Mouse (Mus musculus) large intestine, adult 2 months (tissue): ENCODE measurements at regions not wholly inside any gene's neighbourhood (a gene's known extent, or its start where the extent isn't known, plus 50 kb on each side); places are given as distances from the start of the nearest gene placed in this dataset.

ENCODE experiments used
- DNase-seq: peaks from one replicate; pipeline ENCODE4 v3.0.0-alpha.2; 2012; ENCODE audit warnings: low read depth, low spot score
- WGBS: fragments of 180-500 bp; shearing (Covaris S2); methylation state at CpG from one replicate; pipeline ENCODE4 v1.1.7; 2018; 5-methylcytosine and 5-hydroxymethylcytosine counted together

DNA sequence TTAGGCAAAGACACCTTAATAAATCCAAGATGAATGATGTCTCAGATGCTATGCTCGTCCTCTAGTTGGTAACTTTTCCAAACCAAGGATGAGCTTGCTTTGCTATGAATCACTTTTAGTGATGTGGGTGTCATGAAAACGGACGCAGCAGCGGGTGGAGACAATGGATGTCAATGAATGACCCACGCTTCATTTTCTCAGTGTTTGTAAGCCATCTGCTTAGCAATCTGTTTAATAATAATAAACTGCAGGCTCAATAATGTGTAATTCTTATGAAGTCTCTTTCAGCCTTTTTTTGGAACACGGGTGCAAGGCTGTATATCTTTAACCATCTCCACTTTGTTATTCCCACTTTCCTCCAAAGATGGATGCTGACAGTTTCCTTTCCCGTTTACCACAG is 110.6 kb downstream of the S1pr1 start:
- 76% methylated on average over 7 of the region's 7 CpGs for WGBS
- DNase-seq, result no peak

DNA sequence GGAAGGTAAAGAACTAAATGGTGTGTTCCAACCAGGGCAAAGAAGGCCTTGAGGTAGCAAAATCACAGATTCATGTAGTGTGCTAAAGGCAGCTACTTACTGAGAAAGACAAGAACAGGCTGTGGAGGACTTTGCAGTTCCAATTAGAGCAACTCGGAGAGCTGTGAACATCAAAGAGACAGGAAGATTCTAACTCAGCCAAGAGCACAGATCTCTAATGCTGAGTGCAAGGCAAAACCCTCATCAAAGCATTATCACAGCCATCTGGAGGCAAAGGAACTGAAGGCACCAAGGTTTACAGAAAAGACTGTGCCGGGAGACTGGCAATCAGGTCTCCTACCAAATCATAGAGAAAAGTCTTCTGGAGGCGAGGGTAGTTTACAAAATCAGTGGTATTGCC is 111.1 kb downstream of the S1pr1 start:
- WGBS, result 71% methylated on average over 3 of the region's 3 CpGs
- DNase-seq, result no peak

DNA sequence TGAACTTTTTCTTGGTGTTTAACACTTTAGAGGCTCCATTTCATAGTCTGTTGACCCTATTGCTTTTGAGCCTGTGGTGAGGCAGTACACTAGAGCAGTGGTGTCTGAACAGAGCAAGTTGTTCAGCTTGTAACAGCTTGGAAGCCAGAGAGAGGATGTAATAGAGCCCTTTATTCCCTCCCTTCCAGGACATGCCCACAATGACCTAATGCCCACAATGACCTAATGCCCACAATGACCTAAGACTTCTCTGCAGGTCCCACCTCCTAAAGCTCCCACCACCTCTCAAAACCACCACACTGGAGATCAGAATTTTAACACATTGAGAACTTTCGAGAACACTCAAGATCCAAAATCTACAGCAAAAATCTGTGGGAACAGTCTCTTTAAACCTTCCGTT is 115.6 kb downstream of the S1pr1 start:
- no peak for DNase-seq
- 94% methylated on average over 2 of the region's 2 CpGs for WGBS

DNA sequence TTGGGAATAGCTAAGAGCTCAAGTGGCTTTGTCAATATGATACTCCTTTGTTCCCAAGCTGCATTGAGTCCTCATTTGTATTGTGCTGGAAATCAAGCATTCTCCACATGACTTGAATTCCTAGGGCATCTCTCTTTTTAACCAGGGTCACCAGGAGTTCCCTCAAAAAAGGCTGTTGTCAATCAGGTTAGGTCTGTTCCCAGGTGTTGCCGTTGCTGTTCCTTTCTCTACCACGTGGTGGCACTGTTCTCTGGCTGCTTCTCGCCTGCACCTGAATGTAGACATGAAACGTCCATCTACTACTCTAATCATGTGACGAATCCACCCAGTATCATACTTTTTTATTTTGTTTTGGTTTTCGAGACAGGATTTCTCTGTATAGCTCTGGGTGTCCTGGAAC is 118.3 kb downstream of the S1pr1 start:
- 23% methylated on average over 6 of the region's 6 CpGs for WGBS

DNA sequence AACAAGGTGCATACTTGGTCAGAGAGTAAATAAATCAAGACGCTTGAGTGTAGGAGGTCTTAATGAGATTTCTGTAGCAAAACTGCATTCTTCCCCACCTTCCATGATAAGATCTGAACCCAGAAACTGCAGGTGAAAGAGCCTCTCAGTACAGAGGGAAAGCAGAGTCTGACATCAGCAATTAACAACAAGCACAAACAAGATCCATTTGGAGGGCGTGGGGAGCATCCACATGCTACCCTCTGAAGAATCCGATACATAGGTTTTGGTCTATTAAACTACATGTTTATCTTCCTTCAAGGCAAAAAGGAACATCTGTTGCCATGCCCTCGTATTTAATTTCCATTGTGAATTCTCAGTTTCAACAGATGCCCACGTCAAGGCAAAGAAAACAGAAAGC is 124.2 kb downstream of the S1pr1 start:
- 63% methylated on average over 5 of the region's 5 CpGs for WGBS

More for the DNA sequence above, 118.3 kb downstream of the S1pr1 start:
- peak; percentile 1 for DNase-seq

DNA sequence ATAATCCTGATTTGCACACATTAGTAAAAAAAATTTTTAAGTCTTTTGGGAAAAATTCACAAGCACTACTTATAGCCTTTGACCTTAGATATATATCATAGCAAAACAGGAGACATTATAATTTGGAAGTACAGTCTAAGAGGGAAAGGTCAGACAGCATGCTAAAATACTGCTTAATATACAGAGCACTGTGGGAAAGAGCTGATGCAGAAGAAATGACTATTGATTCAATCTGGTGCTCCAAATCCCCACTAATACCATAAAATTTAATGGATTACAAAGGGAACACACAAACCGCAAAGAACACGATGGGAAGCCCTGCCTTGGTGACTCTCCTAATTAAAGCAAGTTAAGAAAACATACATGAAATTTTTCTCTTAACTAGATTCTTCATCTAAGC is 126.3 kb downstream of the S1pr1 start:
- 73% methylated on average over 2 of the region's 2 CpGs for WGBS
- DNase-seq, result no peak

More for the DNA sequence above, 124.2 kb downstream of the S1pr1 start:
- no peak for DNase-seq

DNA sequence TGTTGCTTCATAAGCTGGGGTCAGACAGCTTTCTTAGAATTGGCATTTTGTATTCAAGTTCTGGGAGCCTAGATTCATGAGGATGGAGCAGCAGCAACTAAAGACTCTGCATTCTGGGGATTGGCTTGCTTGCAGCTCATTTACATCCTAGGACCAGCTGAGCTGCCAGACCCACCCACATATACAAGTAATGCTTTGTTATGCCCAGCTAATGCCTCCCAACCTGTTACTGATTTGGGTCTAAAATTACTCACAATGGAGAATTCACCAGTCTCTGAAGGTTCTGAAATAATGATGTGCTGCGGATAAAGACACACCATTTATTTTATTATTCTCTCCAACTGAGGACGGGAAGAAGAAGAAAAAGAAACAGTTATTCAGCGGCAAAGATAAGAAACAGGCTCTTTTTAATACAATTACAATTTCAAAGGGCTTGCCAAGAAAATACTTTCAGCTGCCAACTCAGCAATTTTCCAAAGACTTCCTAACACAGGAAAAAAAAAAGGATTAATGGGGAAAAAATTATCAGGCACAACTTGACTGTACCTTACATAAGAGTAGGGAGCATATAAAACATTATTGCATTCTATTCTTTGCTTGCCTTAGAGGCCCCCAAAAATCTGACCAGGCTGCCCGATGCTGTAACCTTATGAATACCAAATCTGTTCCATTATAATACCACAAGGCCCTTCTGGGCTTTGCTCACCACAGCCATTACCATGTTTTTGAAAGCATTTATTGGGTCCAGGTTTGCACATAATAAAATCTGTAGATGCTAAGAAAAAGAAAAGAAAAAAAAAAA is 134.5 kb downstream of the S1pr1 start:
- 69% methylated on average over 4 of the region's 4 CpGs for WGBS
- DNase-seq, result no peak

DNA sequence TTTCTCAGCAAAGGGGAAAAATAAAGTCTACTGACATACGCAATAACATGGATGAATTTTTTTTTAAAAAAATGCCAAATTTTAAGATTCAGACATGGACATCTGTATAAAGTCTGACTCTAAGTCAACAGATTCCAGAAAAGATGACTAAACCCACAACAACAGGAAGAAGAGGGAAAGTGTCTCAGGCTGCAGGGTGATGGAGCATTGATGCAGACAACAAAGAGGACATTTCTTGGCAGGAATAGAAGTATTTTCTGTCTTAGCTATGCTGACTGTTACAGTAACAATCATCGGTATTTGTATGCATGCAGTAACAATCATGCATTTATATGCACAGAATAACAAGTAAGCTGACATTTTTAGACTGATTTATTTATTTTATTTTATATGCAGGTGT is 139.5 kb downstream of the S1pr1 start:
- DNase-seq, result no peak
- WGBS, result 92% methylated on average over 2 of the region's 2 CpGs

DNA sequence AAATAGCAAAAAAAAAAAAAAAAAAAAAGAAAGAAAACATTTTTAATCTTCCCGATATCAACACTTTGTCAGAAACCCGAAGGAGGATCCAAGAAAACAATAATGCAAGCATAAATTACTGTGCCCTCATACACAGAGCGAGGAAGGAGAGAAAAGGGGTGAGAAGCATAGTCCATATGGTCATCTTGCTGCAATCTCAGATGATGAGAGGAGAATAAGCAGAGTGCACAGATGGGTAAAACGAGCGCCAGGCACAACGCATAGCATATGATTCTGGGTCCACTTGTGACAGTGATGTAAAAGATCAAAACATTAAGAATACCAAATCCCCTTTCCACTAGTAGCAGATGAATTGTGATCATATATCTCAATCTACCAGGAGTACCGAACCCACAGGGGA is 152.1 kb downstream of the S1pr1 start:
- DNase-seq, result no peak
- 79% methylated on average over 7 of the region's 7 CpGs for WGBS

DNA sequence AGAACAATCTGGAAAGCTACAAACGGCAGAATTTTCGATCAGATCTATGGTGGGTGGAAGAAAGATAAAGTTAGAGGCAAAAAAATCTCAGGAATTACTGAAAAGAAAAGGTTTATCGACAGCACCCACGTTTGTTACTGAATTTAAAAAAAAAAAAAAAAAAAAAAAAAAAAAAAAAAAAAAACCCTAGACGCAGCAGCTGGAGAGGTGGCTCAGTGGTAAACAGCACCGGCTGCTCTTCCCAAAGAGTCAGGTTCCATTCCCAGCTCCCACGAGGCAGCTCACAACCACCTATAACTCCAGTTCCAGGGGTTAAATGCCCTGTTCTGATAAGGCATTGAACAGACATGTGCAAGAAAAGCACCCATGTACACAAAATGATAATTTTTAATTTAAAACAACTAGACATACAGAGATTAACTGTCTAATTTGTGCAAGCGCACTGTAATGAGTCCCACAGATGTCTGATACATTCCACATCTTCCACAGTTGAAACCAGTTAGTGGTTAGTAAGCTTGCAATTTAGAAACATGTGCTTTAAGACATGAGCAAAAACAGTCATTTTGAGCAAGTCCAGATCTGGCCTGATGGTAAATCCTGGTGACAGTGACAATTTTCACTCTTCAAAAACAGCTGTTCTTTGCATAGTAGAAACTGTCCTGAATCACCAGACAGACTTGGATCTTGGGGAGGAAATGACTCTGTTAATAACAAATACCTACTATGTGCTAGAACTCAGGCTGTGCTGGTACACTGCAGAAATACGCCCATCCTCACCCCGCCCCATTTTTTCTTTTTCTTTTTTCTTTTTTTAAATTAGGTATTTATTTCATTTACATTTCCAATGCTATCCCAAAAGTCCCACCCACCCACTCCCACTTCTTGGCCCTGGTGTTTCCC is 159.8 kb downstream of the S1pr1 start:
- WGBS, result 73% methylated on average over 10 of the region's 10 CpGs
- DNase-seq, result no peak

DNA sequence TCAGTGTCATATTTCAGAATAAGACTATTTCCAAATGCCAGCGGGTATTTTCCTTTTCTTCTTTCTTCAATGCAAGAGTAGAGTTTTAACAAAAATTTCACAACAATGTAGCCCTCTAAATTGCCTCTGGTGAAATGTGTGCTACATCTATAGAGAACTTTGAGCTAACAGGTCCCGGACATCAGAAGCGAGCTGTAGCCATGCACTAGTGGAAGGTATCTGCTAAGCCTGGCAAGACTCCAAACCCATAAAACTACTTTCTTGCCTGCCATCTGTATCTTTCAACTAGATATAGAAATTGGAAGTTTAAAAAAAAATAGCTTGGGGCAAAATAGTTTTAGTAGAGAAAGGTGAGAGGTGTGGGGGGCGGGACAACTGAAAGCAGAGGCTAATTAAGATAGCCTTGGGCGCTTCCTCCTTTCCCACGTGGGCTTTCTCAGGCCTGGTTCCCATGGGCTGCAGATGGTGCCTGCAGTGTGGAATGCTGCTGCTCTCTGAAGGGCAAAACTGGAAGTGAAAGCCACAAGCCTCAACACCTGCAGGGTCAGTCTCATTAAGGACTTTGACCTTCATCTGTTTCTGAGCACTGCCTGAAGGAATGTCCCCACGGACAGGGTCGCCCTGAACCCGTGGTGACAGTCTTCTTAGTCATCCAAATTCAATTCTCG is 160.9 kb downstream of the S1pr1 start:
- WGBS, result 39% methylated on average over 10 of the region's 10 CpGs
- DNase-seq, result no peak

DNA sequence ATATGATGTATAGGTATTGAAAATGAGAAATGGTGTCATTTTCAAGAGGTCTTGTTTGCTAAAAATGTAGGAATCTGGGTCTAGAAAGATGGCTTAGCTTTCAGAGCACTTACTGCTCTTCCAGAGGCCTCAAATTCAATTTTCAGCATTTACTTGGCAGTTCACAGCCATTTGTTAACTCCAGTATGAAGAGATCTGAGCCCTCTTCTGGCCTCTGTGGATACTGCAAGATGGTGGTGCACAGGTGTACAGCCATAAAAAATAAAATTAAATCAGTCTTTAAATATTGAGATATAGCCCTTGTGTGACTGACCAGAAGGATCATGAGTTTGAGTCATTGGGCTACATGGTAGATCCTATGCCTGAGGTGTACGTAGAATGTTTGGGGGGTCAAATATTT is 173.1 kb downstream of the S1pr1 start:
- DNase-seq, result no peak
- 79% methylated on average over 1 of the region's 1 CpGs for WGBS

DNA sequence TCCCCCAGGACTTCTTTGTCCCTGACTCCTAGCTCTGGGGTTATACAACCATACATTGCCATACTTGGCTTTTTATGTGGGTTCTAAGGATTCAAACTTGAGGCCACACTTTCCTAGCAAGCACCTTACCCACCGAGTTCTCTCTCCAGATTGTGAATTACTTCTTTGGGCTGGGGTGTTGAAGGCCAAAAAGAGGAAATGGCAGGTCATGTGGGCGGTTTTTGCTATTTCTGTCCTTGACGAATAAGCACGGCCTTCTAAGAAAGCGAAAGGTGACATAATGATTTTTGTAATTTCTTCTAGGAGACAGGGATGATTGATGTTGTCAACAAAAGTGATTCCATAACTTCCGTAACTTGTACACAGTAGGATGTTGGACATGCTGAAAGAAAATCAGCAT is 176.5 kb downstream of the S1pr1 start:
- no peak for DNase-seq
- 76% methylated on average over 6 of the region's 6 CpGs for WGBS

DNA sequence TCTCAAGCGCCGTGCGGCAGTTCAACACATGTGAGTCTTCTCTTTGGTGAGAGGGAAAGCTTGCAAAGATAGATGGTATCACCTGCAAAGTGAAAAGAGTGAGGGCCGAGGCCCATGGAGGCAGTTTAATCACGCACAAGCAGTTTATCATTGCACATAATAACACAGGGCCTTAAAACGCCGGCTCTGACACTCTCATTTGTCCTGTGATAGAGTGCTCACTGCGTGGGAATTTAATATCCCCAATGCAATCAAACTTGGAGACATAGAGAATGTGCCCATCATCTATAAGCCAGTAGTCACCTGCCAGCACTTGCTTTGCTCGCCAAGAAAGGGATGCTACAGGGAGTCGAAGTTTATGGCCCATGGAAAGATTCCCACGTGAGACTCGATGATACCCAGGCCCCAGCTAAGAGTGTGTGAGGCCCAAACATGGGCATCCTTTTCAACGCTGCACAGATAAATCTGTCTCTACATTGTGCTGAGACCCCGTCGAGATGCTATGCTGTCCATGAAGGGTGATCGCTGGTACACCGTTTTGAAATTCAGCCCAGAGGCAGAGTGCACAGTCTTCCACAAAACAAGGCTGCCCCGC is 182.6 kb downstream of the S1pr1 start:
- WGBS, result 84% methylated on average over 18 of the region's 18 CpGs
- no peak for DNase-seq

DNA sequence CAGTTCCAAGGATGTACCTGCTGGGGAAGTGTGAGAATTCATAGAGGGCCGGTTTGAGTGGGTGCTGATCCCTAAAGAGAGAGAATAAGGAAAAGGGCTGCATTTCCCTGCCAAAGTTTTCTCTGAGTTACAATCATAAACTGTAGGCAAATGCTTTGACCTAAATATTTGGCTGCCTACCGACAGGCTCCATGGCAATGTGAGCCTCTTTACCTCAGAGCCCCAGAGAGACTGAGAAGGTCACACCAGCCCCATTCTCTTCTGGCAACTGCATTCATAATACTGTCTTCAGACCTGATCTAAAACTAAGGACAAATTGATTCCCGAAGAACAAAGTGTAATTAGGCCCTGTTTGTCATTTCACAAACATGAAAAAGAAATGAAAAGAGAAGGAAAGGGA is 184.4 kb downstream of the S1pr1 start:
- WGBS, result 35% methylated on average over 3 of the region's 3 CpGs
- DNase-seq, result no peak

DNA sequence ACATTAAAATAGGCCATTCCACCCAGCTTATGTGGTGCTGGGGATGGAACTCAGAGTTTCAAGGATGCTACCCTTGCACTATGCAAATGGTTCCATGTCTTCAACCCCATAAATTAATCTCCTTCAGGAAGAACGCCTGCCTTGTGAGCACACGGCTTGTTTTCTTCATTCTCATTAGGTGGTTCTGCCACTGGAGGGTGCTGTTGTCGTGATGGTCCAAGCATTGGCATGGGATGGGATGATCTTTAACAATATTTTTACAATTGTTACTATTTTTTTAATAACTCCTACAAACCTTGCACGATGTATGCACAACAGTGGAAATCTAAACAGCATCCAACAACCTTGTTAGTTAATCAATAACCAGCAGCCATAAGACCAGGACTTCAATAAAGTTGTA is 185.0 kb downstream of the S1pr1 start:
- no peak for DNase-seq
- WGBS, result 24% methylated on average over 4 of the region's 4 CpGs

DNA sequence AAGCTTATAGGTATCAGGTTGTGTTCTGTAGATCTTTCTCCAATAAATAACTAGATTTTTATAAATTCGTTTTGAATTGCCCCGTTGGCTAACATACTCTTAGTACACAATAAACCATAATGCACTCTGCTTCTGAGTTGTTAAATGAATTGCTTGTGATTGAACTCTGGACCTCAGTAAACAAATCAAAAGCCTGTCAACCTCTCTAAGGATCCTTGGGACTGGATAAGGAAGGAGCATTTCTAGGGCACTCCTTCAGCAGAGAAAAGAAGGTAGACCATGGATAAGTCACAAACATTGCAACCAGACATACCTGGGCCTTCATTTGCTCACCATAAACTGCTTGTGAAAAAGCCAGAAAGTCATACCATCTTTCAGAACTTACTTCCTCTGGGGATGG is 191.4 kb downstream of the S1pr1 start:
- WGBS, result 24% methylated on average over 2 of the region's 2 CpGs
- DNase-seq, result no peak

DNA sequence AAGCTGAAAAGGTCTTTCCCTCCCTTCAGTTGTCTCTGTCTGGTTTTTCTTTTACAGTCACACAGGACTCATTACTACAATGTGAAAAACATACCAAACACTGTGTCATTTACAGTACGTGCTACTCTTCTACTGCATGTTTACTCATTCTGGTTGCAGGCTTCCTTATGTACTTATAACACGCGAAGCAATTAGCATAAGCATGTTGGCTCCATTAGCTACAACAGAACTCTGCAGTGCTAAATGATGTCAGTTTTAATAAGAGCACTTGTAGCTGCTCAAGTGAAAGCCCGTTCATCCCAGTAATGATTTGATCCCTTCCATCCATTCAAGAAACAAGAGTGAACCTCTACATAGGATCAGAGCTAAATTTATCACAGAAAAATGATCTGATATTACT is 199.2 kb downstream of the S1pr1 start:
- no peak for DNase-seq
- WGBS, result 74% methylated on average over 4 of the region's 4 CpGs

DNA sequence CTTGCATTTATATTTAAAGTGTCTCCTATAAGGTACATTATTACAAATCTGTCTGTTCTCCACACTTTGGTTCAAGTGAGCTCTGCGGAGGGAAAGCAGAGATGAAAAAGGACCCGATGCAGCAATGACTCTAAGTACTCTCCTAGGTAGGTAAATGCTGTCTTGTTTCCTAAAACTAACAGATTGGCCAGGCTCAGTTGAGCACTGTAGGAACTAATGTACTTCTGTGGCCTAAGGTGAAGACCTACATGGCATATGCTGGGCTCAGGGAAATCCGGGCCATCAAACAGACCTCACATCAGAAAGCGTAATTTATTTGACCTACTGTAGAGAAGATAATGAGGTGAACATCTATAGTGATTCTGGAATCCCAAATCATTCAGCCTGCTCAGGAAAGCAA is 205.2 kb downstream of the S1pr1 start:
- WGBS, result 94% methylated on average over 4 of the region's 4 CpGs

DNA sequence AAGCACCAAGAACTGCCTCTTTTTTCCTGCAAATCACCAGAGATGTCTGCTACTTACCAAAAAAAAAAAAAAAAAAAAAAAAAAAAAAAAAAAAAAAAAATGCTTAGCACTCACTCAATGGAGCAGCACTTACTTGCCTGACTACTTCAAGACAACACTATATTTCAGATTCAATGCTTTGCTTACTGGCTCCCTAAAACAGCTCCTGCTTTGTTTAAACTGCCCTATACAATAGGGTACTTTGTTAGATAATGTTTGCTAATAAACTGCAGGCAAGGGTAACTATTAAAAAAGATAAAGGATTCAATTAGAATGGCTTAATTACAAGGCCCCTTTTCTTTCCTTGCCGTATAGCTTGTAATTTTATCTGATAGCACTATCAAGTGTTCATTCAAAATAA is 217.5 kb downstream of the S1pr1 start:
- DNase-seq, result no peak
- 57% methylated on average over 1 of the region's 1 CpGs for WGBS

More for the DNA sequence above, 205.2 kb downstream of the S1pr1 start:
- DNase-seq, result no peak
